23 mouse cellular contexts compared by ENCODE assay signal in genomic region chr8:85570466-85570865, GRCm38 (mm10). TPM values are rescaled to one million over a fixed set of nuclear protein-coding genes. Genes with fewer than 3 reads are reported as not detected.
DNase-seq lines count a peak whose midpoint lies in the region; ATAC-seq and TF ChIP-seq lines count a peak whose summit lies in the region.
"Had no signal": no experiment of that assay in that cellular context is flagged by ENCODE, and none has a peak within 500 bp of the region (broad histone marks: within the 10 kb centered on the region; RNA-seq: fewer than 3 reads in every experiment).

No protein-coding gene starts in this region.

- H3K9ac ChIP-seq in stomach, postnatal 0 days (ENCODE audit: low read length), result no peak overlapping the region
- H3K9ac ChIP-seq: forebrain, embryonic 13.5 days; forebrain, postnatal 0 days; heart, embryonic 13.5 days; hindbrain, embryonic 13.5 days had no signal

- peak; percentile 72 for DNase-seq in A20 (ENCODE audit: low read depth, low spot score)
- no peak for DNase-seq in stomach, postnatal 0 days (ENCODE audit: low spot score)
- no peak for DNase-seq in ovary, postnatal 14 days (ENCODE audit: low spot score)
- DNase-seq in left cerebral cortex, postnatal 25 days (ENCODE audit: low spot score in 2 of 2), result no peak
- DNase-seq in thymus, postnatal 36 days, result no peak
- DNase-seq: adrenal gland, postnatal 25 days; cerebellum, adult 18-20 months; cerebellum, adult 9-11 months; cerebellum, postnatal 36 days; forebrain, postnatal 0 days; gastrocnemius, adult 2 months; gastrocnemius, postnatal 25 days; heart, adult 11 months; heart, postnatal 36 days had no signal

- H3K27ac ChIP-seq in stomach, postnatal 0 days (replicated peaks), result no peak overlapping the region
- H3K27ac ChIP-seq: embryonic facial prominence, embryonic 10.5 days; forebrain, embryonic 13.5 days; gastrocnemius, adult 2 months; heart, embryonic 13.5 days; hindbrain, embryonic 13.5 days had no signal

- no peak overlapping the region for H3K4me3 ChIP-seq in stomach, postnatal 0 days (ENCODE audit: low read depth, low read length)
- H3K4me3 ChIP-seq: embryonic facial prominence, embryonic 10.5 days; forebrain, embryonic 13.5 days; gastrocnemius, adult 2 months; heart, embryonic 13.5 days; hindbrain, embryonic 13.5 days had no signal

- H3K36me3 ChIP-seq in stomach, postnatal 0 days (ENCODE audit: control insufficient read depth, insufficient read depth, low read length), result no peaks in the 10 kb centered on the region
- H3K36me3 ChIP-seq: embryonic facial prominence, embryonic 10.5 days; G1E; heart, embryonic 13.5 days; hindbrain, embryonic 13.5 days had no signal

- no peaks in the 10 kb centered on the region for H3K9me3 ChIP-seq in stomach, postnatal 0 days (ENCODE audit: control insufficient read depth, low read length)
- H3K9me3 ChIP-seq: embryonic facial prominence, embryonic 10.5 days; forebrain, embryonic 13.5 days; G1E; heart, embryonic 13.5 days; hindbrain, embryonic 13.5 days had no signal

- no peak overlapping the region for H3K4me2 ChIP-seq in stomach, postnatal 0 days (replicated peaks; ENCODE audit: low read depth)
- H3K4me2 ChIP-seq: forebrain, embryonic 13.5 days; heart, embryonic 13.5 days; hindbrain, embryonic 13.5 days had no signal

- TF ChIP-seq EP300 in stomach, postnatal 0 days (optimal IDR thresholded peaks at IDR 0.05), result no peak

- peak; percentile 54; the same call in 1 of the 2 replicates for ATAC-seq in common myeloid progenitor, adult 5-6 weeks (replicated peaks; ENCODE audit: low read depth, poor library complexity, severe bottlenecking)
- peak; percentile 76 for ATAC-seq in megakaryocyte progenitor cell, adult 5-6 weeks (replicated peaks; ENCODE audit: poor library complexity)
- ATAC-seq in stomach, postnatal 0 days (ENCODE audit: low FRiP score, low TSS enrichment), result no peak
- ATAC-seq: activated CD4-positive, CD25-positive, alpha-beta regulatory T cell, adult 4 months; forebrain, embryonic 13.5 days; forebrain, postnatal 0 days; Patski had no signal

- no peaks in the 10 kb centered on the region for H3K4me1 ChIP-seq in stomach, postnatal 0 days (replicated peaks; ENCODE audit: control insufficient read depth, insufficient read depth)
- H3K4me1 ChIP-seq: embryonic facial prominence, embryonic 10.5 days; forebrain, embryonic 13.5 days; heart, embryonic 13.5 days; hindbrain, embryonic 13.5 days had no signal

- no peak for TF ChIP-seq CTCF in stomach, postnatal 0 days (IDR thresholded peaks at IDR 0.05; ENCODE audit: low read depth)

- intact Hi-C loops in left cerebral cortex, postnatal 25 days (cut with DNase I), result no loop called here

- 67% methylated on average over 4 of the region's 4 CpGs for WGBS in stomach, postnatal 0 days

- H3K27me3 ChIP-seq in stomach, postnatal 0 days (ENCODE audit: control insufficient read depth, insufficient read depth, low read length), result no peaks in the 10 kb centered on the region
- H3K27me3 ChIP-seq: forebrain, embryonic 13.5 days; heart, embryonic 13.5 days; hindbrain, embryonic 13.5 days; Patski had no signal

RNA-seq across cellular contexts. Expression of gene Dnaja2, which starts 15.3 kb away (rescaled TPM):
- 111 and 117 TPM in 2 replicates for total RNA-seq in common myeloid progenitor, adult 5-6 weeks (2017)
- total RNA-seq in megakaryocyte progenitor cell, adult 5-6 weeks (2015), result 127 and 139 TPM in 2 replicates
- total RNA-seq in megakaryocyte progenitor cell, adult 5-6 weeks (2017), result 121 and 143 TPM in 2 replicates
- polyA plus RNA-seq in stomach, postnatal 0 days (2015; fragmentation: Nextera tagmentation; extraction: Ambion mirVana), result 90.4 and 98.1 TPM in 2 replicates
- total RNA-seq in left cerebral cortex, postnatal 25 days (2021), result 100 to 1,000 TPM; 167 to 190 TPM
